Mouse (Mus musculus): ENCODE measurements at regions not wholly inside any gene's neighbourhood (a gene's known extent, or its start where the extent isn't known, plus 50 kb on each side); places are given as distances from the start of the nearest gene placed in this dataset.

DNA sequence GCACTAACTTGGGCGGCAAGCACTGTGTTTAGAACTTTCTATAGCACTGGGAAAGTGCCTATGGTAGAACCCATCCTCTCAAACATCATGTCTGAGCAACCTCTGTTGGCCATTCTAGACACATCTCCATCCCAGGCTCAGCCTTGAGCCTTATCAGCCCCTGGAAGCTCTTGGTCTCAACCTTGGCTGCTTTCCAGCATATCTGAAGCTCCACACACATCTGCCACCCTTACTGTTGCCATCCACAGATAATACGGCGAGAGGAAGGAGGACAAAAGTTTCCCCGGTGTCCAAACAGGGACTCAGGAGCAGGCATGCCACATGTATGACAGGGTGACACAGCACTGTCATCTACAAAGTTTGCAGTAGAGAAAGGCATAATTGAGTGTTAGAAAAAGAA, 71.4 kb upstream of the Lmcd1 start:
- TF ChIP-seq CHD2 (IDR thresholded peaks at IDR 0.05; ENCODE audit: low read length), result no peak
- TF ChIP-seq POLR2AphosphoS2 (IDR thresholded peaks at IDR 0.05; ENCODE audit: low read depth, low read length), result no peak
- TF ChIP-seq CTCF (conservative IDR thresholded peaks at IDR 0.05 in 1 of 2, IDR thresholded peaks at IDR 0.05 in 1 of 2; ENCODE audit: low read depth in 2 of 2, low read length in 2 of 2), result no peak
- no peak for TF ChIP-seq MEF2A (IDR thresholded peaks at IDR 0.05; ENCODE audit: borderline replicate concordance, low read depth, low read length)
- no peak for TF ChIP-seq USF2 (conservative IDR thresholded peaks at IDR 0.05; ENCODE audit: low read depth, low read length)
- TF ChIP-seq MAZ (IDR thresholded peaks at IDR 0.05; ENCODE audit: low read depth, low read length), result no peak
- no peak for TF ChIP-seq ELF1 (IDR thresholded peaks at IDR 0.05; ENCODE audit: low read depth, low read length)
- TF ChIP-seq SMC3 (IDR thresholded peaks at IDR 0.05; ENCODE audit: low read depth, low read length), result no peak
- no peak for TF ChIP-seq ZMIZ1 (IDR thresholded peaks at IDR 0.05; ENCODE audit: low read depth, low read length)

Data from CH12.LX (cell line).